Mouse (Mus musculus): ENCODE data around the gene Atp6v0e. TPM values are rescaled to one million over a fixed set of nuclear protein-coding genes. Genes with fewer than 3 reads are reported as not detected.

Atp6v0e gene
- polyA plus RNA-seq, 1 experiment from 2014 or later = 114 TPM

Other genes starting within 250 kb of the Atp6v0e start
- gene Neurl1b, start 248.4 kb upstream of the Atp6v0e start, polyA plus RNA-seq (2015; fragmentation: Nextera tagmentation; extraction: Ambion mirVana) = 0.78 and 1.0 TPM in 2 replicates
- gene Ergic1, start 101.7 kb upstream of the Atp6v0e start, polyA plus RNA-seq (2015; fragmentation: Nextera tagmentation; extraction: Ambion mirVana) = 86.8 and 90.1 TPM in 2 replicates
- gene Dusp1, start 101.1 kb upstream of the Atp6v0e start, polyA plus RNA-seq (2015; fragmentation: Nextera tagmentation; extraction: Ambion mirVana) = 34.5 and 35.5 TPM in 2 replicates
- gene Crebrf, start 52.4 kb downstream of the Atp6v0e start, polyA plus RNA-seq (2015; fragmentation: Nextera tagmentation; extraction: Ambion mirVana) = 15.2 and 15.3 TPM in 2 replicates
- 50.3 and 60.7 TPM in 2 replicates for gene Bnip1, start 117.8 kb downstream of the Atp6v0e start, polyA plus RNA-seq (2015; fragmentation: Nextera tagmentation; extraction: Ambion mirVana)
- gene Nkx2-5, start 181.8 kb downstream of the Atp6v0e start, polyA plus RNA-seq (2015; fragmentation: Nextera tagmentation; extraction: Ambion mirVana) = 0.39 and 0.67 TPM in 2 replicates

All from hindbrain, embryonic 13.5 days (tissue).